Comparison of ENCODE assay signal across 9 mouse cellular contexts in the genomic region with DNA sequence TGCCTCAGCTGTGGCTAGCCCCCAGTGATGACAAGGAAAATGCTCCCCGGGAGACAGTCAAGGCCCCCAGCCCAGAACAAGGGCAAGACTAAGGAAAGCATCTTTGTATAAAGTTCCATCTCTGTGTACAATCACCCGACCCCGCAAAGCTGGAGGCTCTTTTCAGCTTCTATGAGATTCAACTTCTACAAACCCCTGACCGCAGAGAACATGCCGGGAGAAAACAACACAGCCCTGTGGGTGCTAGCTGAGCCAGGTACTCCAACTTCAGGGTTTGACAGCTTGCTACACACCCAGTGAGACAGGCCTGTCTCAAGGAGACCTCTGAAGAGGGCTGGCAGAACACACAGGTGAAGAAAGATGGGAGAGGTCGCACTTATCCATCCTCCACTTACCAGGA.
DNase-seq lines count a peak whose midpoint lies in the region; ATAC-seq lines count a peak whose summit lies in the region.
"Had no signal": no experiment of that assay in that cellular context is flagged by ENCODE, and none has a peak within 500 bp of the region (broad histone marks: within the 10 kb centered on the region; RNA-seq: fewer than 3 reads in every experiment).

No protein-coding gene starts in this region.

- H3K36me3 ChIP-seq in embryonic facial prominence, embryonic 12.5 days = no peaks in the 10 kb centered on the region
- no peaks in the 10 kb centered on the region for H3K36me3 ChIP-seq in hindbrain, embryonic 10.5 days
- no peaks in the 10 kb centered on the region for H3K36me3 ChIP-seq in midbrain, embryonic 13.5 days
- H3K36me3 ChIP-seq: limb, embryonic 12.5 days had no signal

- 48% methylated on average over 6 of the region's 6 CpGs for WGBS in embryonic facial prominence, embryonic 12.5 days
- WGBS in hindbrain, embryonic 10.5 days = 52% methylated on average over 6 of the region's 6 CpGs
- 48% methylated on average over 6 of the region's 6 CpGs for WGBS in midbrain, embryonic 13.5 days

- H3K9me3 ChIP-seq in embryonic facial prominence, embryonic 12.5 days = no peaks in the 10 kb centered on the region
- H3K9me3 ChIP-seq in hindbrain, embryonic 10.5 days = no peaks in the 10 kb centered on the region
- no peaks in the 10 kb centered on the region for H3K9me3 ChIP-seq in midbrain, embryonic 13.5 days
- H3K9me3 ChIP-seq: limb, embryonic 12.5 days had no signal

- no peak overlapping the region for H3K9ac ChIP-seq in embryonic facial prominence, embryonic 12.5 days
- H3K9ac ChIP-seq in midbrain, embryonic 13.5 days (replicated peaks) = peak overlapping the region; percentile 69

- peak overlapping the region; percentile 44 for H3K4me2 ChIP-seq in embryonic facial prominence, embryonic 12.5 days (replicated peaks)
- peak overlapping the region; percentile 58 for H3K4me2 ChIP-seq in midbrain, embryonic 13.5 days (replicated peaks)

- H3K27me3 ChIP-seq in embryonic facial prominence, embryonic 12.5 days = no peaks in the 10 kb centered on the region
- H3K27me3 ChIP-seq in hindbrain, embryonic 10.5 days (ENCODE audit: insufficient read depth, poor library complexity, severe bottlenecking) = 0 out of 2 replicates have a peak, but pooled peaks cover 3% of the 10 kb centered on the region
- no peaks in the 10 kb centered on the region for H3K27me3 ChIP-seq in midbrain, embryonic 13.5 days

- no peak overlapping the region for H3K27ac ChIP-seq in embryonic facial prominence, embryonic 12.5 days
- H3K27ac ChIP-seq in hindbrain, embryonic 10.5 days = peak overlapping the region; percentile 77
- no peak overlapping the region for H3K27ac ChIP-seq in midbrain, embryonic 13.5 days
- H3K27ac ChIP-seq: limb, embryonic 12.5 days had no signal

- no peak overlapping the region for H3K4me3 ChIP-seq in embryonic facial prominence, embryonic 12.5 days
- peak overlapping the region; percentile 44; the same call in 1 of the 2 replicates for H3K4me3 ChIP-seq in hindbrain, embryonic 10.5 days
- H3K4me3 ChIP-seq in midbrain, embryonic 13.5 days (replicated peaks) = peak overlapping the region; percentile 41

- 0 out of 2 replicates have a peak, but pooled peaks have one; percentile 0 for ATAC-seq in frontal cortex, adult (ENCODE audit: low TSS enrichment)
- ATAC-seq in embryonic facial prominence, embryonic 12.5 days (ENCODE audit: insufficient number of reproducible peaks, insufficient read depth, low FRiP score, low TSS enrichment) = no peak
- ATAC-seq in midbrain, embryonic 13.5 days = peak; percentile 40

- peaks cover 24% of the 10 kb centered on the region for H3K4me1 ChIP-seq in embryonic facial prominence, embryonic 12.5 days
- peaks cover 33% of the 10 kb centered on the region for H3K4me1 ChIP-seq in hindbrain, embryonic 10.5 days (replicated peaks)
- peaks cover 36% of the 10 kb centered on the region for H3K4me1 ChIP-seq in midbrain, embryonic 13.5 days (replicated peaks)

- DNase-seq in frontal cortex, postnatal 36 days (ENCODE audit: low spot score in 2 of 2) = no peak
- no peak for DNase-seq in hindbrain, embryonic 10.5 days (ENCODE audit: low spot score)
- DNase-seq in gastrocnemius, postnatal 14 days = no peak
- no peak for DNase-seq in gastrocnemius, postnatal 36 days
- DNase-seq in heart, postnatal 10 days = no peak

- intact Hi-C loops in gastrocnemius, postnatal 14 days (cut with DNase I; ENCODE audit: low total_unique reads) = no loop called here
- intact Hi-C loops in gastrocnemius, postnatal 36 days (cut with DNase I) = no loop called here
- intact Hi-C loops in heart, postnatal 10 days (cut with DNase I) = no loop called here
